Comparison of ENCODE assay signal across 21 mouse cellular contexts in genomic region chr8:84178592-84178991, GRCm38 (mm10). TPM values are rescaled to one million over a fixed set of nuclear protein-coding genes. Genes with fewer than 3 reads are reported as not detected.
DNase-seq lines count a peak whose midpoint lies in the region; ATAC-seq and TF ChIP-seq lines count a peak whose summit lies in the region.
"Had no signal": no experiment of that assay in that cellular context is flagged by ENCODE, and none has a peak within 500 bp of the region (broad histone marks: within the 10 kb centered on the region; RNA-seq: fewer than 3 reads in every experiment).

No protein-coding gene starts in this region.

- 68% methylated on average over 8 of the region's 8 CpGs for WGBS in kidney, embryonic 15.5 days
- WGBS in kidney, embryonic 14.5 days: 73% methylated on average over 8 of the region's 8 CpGs
- WGBS in midbrain, embryonic 12.5 days: 72% methylated on average over 8 of the region's 8 CpGs

- peak overlapping the region; percentile 90; the same call in 1 of the 2 replicates for H3K27ac ChIP-seq in kidney, embryonic 15.5 days
- H3K27ac ChIP-seq in kidney, embryonic 14.5 days (ENCODE audit: low read depth, low read length): no peak overlapping the region
- H3K27ac ChIP-seq in ES-Bruce4 (ENCODE audit: insufficient read depth, low read length): peak overlapping the region; percentile 66
- H3K27ac ChIP-seq in midbrain, embryonic 12.5 days (replicated peaks): no peak overlapping the region
- H3K27ac ChIP-seq: forebrain, embryonic 15.5 days; hindbrain, embryonic 15.5 days; liver, embryonic 15.5 days; macrophage had no signal

- no peak for DNase-seq in thymus, postnatal 10 days (ENCODE audit: low spot score in 2 of 2)
- DNase-seq: cerebellum, adult 2 months; gastrocnemius, postnatal 36 days; kidney, postnatal 10 days had no signal

- peak; percentile 94 for TF ChIP-seq EP300 in ES-Bruce4 (IDR thresholded peaks at IDR 0.05; ENCODE audit: insufficient read depth, low read depth, low read length)

- H3K4me2 ChIP-seq in kidney, embryonic 15.5 days: no peak overlapping the region
- no peak overlapping the region for H3K4me2 ChIP-seq in kidney, embryonic 14.5 days (replicated peaks; ENCODE audit: low read depth, low read length)
- H3K4me2 ChIP-seq in midbrain, embryonic 12.5 days (replicated peaks): 0 out of 2 replicates have a peak overlapping the region, but pooled peaks have one; percentile 75
- H3K4me2 ChIP-seq: hindbrain, embryonic 15.5 days; liver, embryonic 15.5 days had no signal

- H3K9ac ChIP-seq in kidney, embryonic 15.5 days: no peak overlapping the region
- no peak overlapping the region for H3K9ac ChIP-seq in kidney, embryonic 14.5 days (ENCODE audit: low read depth, low read length)
- peak overlapping the region; percentile 55 for H3K9ac ChIP-seq in ES-Bruce4 (ENCODE audit: low read depth, poor library complexity, severe bottlenecking)
- peak overlapping the region; percentile 17; the same call in 1 of the 2 replicates for H3K9ac ChIP-seq in midbrain, embryonic 12.5 days (replicated peaks)
- H3K9ac ChIP-seq: forebrain, embryonic 15.5 days; hindbrain, embryonic 15.5 days; liver, embryonic 15.5 days had no signal

- H3K27me3 ChIP-seq in kidney, embryonic 15.5 days: no peaks in the 10 kb centered on the region
- no peaks in the 10 kb centered on the region for H3K27me3 ChIP-seq in kidney, embryonic 14.5 days (ENCODE audit: control insufficient read depth, insufficient read depth, low read length)
- H3K27me3 ChIP-seq in E14TG2a.4 (ENCODE audit: insufficient read depth, low read length) (no peaks in the 10 kb centered on the region), ES-Bruce4 (ENCODE audit: control insufficient read depth, insufficient read depth, low read length, poor library complexity, severe bottlenecking) (no peaks in the 10 kb centered on the region)
- no peaks in the 10 kb centered on the region for H3K27me3 ChIP-seq in midbrain, embryonic 12.5 days
- H3K27me3 ChIP-seq: forebrain, embryonic 15.5 days; hindbrain, embryonic 15.5 days had no signal

- peaks cover 19% of the 10 kb centered on the region for H3K36me3 ChIP-seq in kidney, embryonic 15.5 days
- H3K36me3 ChIP-seq in kidney, embryonic 14.5 days (ENCODE audit: control insufficient read depth, insufficient read depth, low read length): peaks cover 11% of the 10 kb centered on the region
- H3K36me3 ChIP-seq in E14TG2a.4 (ENCODE audit: insufficient read depth, low read length) (peaks cover 55% of the 10 kb centered on the region), ES-Bruce4 (ENCODE audit: control insufficient read depth, insufficient read depth, low read length, poor library complexity, severe bottlenecking) (no peaks in the 10 kb centered on the region; the same call in 1 of the 2 replicates)
- peaks cover 40% of the 10 kb centered on the region for H3K36me3 ChIP-seq in midbrain, embryonic 12.5 days
- H3K36me3 ChIP-seq: liver, embryonic 15.5 days had no signal

- no peak for ATAC-seq in kidney, embryonic 15.5 days (replicated peaks; ENCODE audit: low FRiP score)
- ATAC-seq in kidney, embryonic 14.5 days (ENCODE audit: low FRiP score, low TSS enrichment): no peak
- ATAC-seq in midbrain, embryonic 12.5 days (ENCODE audit: low FRiP score, low read depth): no peak
- ATAC-seq in megakaryocyte, adult 5-6 weeks (ENCODE audit: poor library complexity, severe bottlenecking): no peak
- ATAC-seq: forebrain, embryonic 15.5 days; intestine, embryonic 16.5 days had no signal

- TF ChIP-seq CTCF in E14TG2a.4 (conservative IDR thresholded peaks at IDR 0.05; ENCODE audit: low read length) (no peak), ES-Bruce4 (IDR thresholded peaks at IDR 0.05; ENCODE audit: low read depth, low read length) (no peak)

- H3K4me1 ChIP-seq in kidney, embryonic 15.5 days: peaks cover 73% of the 10 kb centered on the region
- peaks cover 42% of the 10 kb centered on the region for H3K4me1 ChIP-seq in kidney, embryonic 14.5 days (ENCODE audit: control insufficient read depth, insufficient read depth, low read length)
- H3K4me1 ChIP-seq in E14TG2a.4 (replicated peaks; ENCODE audit: low read depth, low read length) (peaks cover 89% of the 10 kb centered on the region), ES-Bruce4 (ENCODE audit: control insufficient read depth, insufficient read depth, low read length) (peaks cover 9% of the 10 kb centered on the region)
- peaks cover 48% of the 10 kb centered on the region for H3K4me1 ChIP-seq in midbrain, embryonic 12.5 days

- TF ChIP-seq POLR2A in ES-Bruce4 (IDR thresholded peaks at IDR 0.05; ENCODE audit: insufficient read depth, low read length): no peak

- no peak overlapping the region for H3K4me3 ChIP-seq in kidney, embryonic 15.5 days (replicated peaks)
- H3K4me3 ChIP-seq in kidney, embryonic 14.5 days (ENCODE audit: low read length): no peak overlapping the region
- H3K4me3 ChIP-seq in E14TG2a.4 (replicated peaks; ENCODE audit: low read length) (peak overlapping the region; percentile 60), ES-Bruce4 (ENCODE audit: low read depth, low read length) (no peak overlapping the region)
- no peak overlapping the region for H3K4me3 ChIP-seq in midbrain, embryonic 12.5 days
- H3K4me3 ChIP-seq: forebrain, embryonic 15.5 days; hindbrain, embryonic 15.5 days; liver, embryonic 15.5 days had no signal

- H3K9me3 ChIP-seq in kidney, embryonic 15.5 days (replicated peaks): no peaks in the 10 kb centered on the region
- no peaks in the 10 kb centered on the region for H3K9me3 ChIP-seq in kidney, embryonic 14.5 days (ENCODE audit: control insufficient read depth, low read length)
- H3K9me3 ChIP-seq in E14TG2a.4 (ENCODE audit: low read length): no peaks in the 10 kb centered on the region
- H3K9me3 ChIP-seq in ES-Bruce4 (replicated peaks; ENCODE audit: control insufficient read depth, insufficient read depth, low read length, poor library complexity, severe bottlenecking): no peaks in the 10 kb centered on the region
- no peaks in the 10 kb centered on the region for H3K9me3 ChIP-seq in midbrain, embryonic 12.5 days
- H3K9me3 ChIP-seq: forebrain, embryonic 15.5 days; hindbrain, embryonic 15.5 days; liver, embryonic 15.5 days had no signal

RNA-seq across cellular contexts. Expression of gene Nanos3, which starts 6.4 kb away (rescaled TPM):
- 3.6 and 4.7 TPM in 2 replicates for polyA plus RNA-seq in kidney, embryonic 15.5 days (2015; fragmentation: Nextera tagmentation; extraction: Ambion mirVana)
- polyA plus RNA-seq in kidney, embryonic 14.5 days (2014; fragmentation: Nextera tagmentation; extraction: Ambion mirVana): 4.3 and 5.5 TPM in 2 replicates
- polyA plus RNA-seq in ES-Bruce4 (2011; ENCODE audit: insufficient read depth, insufficient read length, low read depth, missing spikeins): 3.0 and 4.3 TPM in 2 replicates
- 4.5 and 8.3 TPM in 2 replicates for polyA plus RNA-seq in midbrain, embryonic 12.5 days (2016; fragmentation: Nextera tagmentation; extraction: Ambion mirVana)
- total RNA-seq in megakaryocyte, adult 5-6 weeks (2015): not detected in 2 replicates
- total RNA-seq in megakaryocyte, adult 5-6 weeks (2017): not detected in 2 replicates
- total RNA-seq: common myeloid progenitor, adult 5-6 weeks; gastrocnemius, postnatal 36 days; monocyte, adult 5-6 weeks had no signal
- polyA plus RNA-seq: macrophage had no signal

RNA-seq across cellular contexts. Expression of gene 4930432K21Rik, which starts 30.8 kb away (rescaled TPM):
- 1.7 and 2.0 TPM in 2 replicates for polyA plus RNA-seq in kidney, embryonic 15.5 days (2015; fragmentation: Nextera tagmentation; extraction: Ambion mirVana)
- polyA plus RNA-seq in kidney, embryonic 14.5 days (2014; fragmentation: Nextera tagmentation; extraction: Ambion mirVana): 0.87 and 1.2 TPM in 2 replicates
- 3.8 and 4.7 TPM in 2 replicates for polyA plus RNA-seq in ES-Bruce4 (2011; ENCODE audit: insufficient read depth, insufficient read length, low read depth, missing spikeins)
- 2.4 TPM in 2 replicates for polyA plus RNA-seq in midbrain, embryonic 12.5 days (2016; fragmentation: Nextera tagmentation; extraction: Ambion mirVana)
- 0.07 and 0.09 TPM in 2 replicates for total RNA-seq in megakaryocyte, adult 5-6 weeks (2015)
- total RNA-seq in megakaryocyte, adult 5-6 weeks (2017): 0.37 and 1.8 TPM in 2 replicates

RNA-seq across cellular contexts. Expression of gene Cc2d1a, which starts 30.9 kb away (rescaled TPM):
- polyA plus RNA-seq in kidney, embryonic 15.5 days (2015; fragmentation: Nextera tagmentation; extraction: Ambion mirVana): 22.0 and 28.7 TPM in 2 replicates
- polyA plus RNA-seq in kidney, embryonic 14.5 days (2014; fragmentation: Nextera tagmentation; extraction: Ambion mirVana): 11.7 and 17.7 TPM in 2 replicates
- polyA plus RNA-seq in ES-Bruce4 (2011; ENCODE audit: insufficient read depth, insufficient read length, low read depth, missing spikeins): 18.0 and 27.2 TPM in 2 replicates
- polyA plus RNA-seq in midbrain, embryonic 12.5 days (2016; fragmentation: Nextera tagmentation; extraction: Ambion mirVana): 19.0 and 19.5 TPM in 2 replicates
- 9.0 and 12.9 TPM in 2 replicates for total RNA-seq in megakaryocyte, adult 5-6 weeks (2015)
- total RNA-seq in megakaryocyte, adult 5-6 weeks (2017): 5.8 and 9.8 TPM in 2 replicates

RNA-seq across cellular contexts. Expression of gene Podnl1, which starts 52.8 kb away (rescaled TPM):
- polyA plus RNA-seq in kidney, embryonic 15.5 days (2015; fragmentation: Nextera tagmentation; extraction: Ambion mirVana): 0.21 and 1.4 TPM in 2 replicates
- polyA plus RNA-seq in kidney, embryonic 14.5 days (2014; fragmentation: Nextera tagmentation; extraction: Ambion mirVana): 0.19 and 0.34 TPM in 2 replicates
- polyA plus RNA-seq in ES-Bruce4 (2011; ENCODE audit: insufficient read depth, insufficient read length, low read depth, missing spikeins): 0.33 TPM in 1 of 2 replicates, not detected in the other
- 0.46 and 0.51 TPM in 2 replicates for polyA plus RNA-seq in midbrain, embryonic 12.5 days (2016; fragmentation: Nextera tagmentation; extraction: Ambion mirVana)
- 0.21 and 0.65 TPM in 2 replicates for total RNA-seq in megakaryocyte, adult 5-6 weeks (2015)
- total RNA-seq in megakaryocyte, adult 5-6 weeks (2017): 0.12 and 0.62 TPM in 2 replicates
- total RNA-seq: common myeloid progenitor, adult 5-6 weeks; gastrocnemius, postnatal 36 days; layer of hippocampus, adult 18-20 months; layer of hippocampus, postnatal 25 days; left cerebral cortex, postnatal 10 days had no signal
- polyA plus RNA-seq: embryonic facial prominence, embryonic 11.5 days; liver, embryonic 15.5 days; macrophage had no signal

RNA-seq across cellular contexts. Expression of gene Zswim4, which starts 58.3 kb away (rescaled TPM):
- polyA plus RNA-seq in kidney, embryonic 15.5 days (2015; fragmentation: Nextera tagmentation; extraction: Ambion mirVana): 16.6 and 17.3 TPM in 2 replicates
- polyA plus RNA-seq in kidney, embryonic 14.5 days (2014; fragmentation: Nextera tagmentation; extraction: Ambion mirVana): 10.2 and 15.7 TPM in 2 replicates
- 14.8 and 15.4 TPM in 2 replicates for polyA plus RNA-seq in ES-Bruce4 (2011; ENCODE audit: insufficient read depth, insufficient read length, low read depth, missing spikeins)
- 55.3 and 55.7 TPM in 2 replicates for polyA plus RNA-seq in midbrain, embryonic 12.5 days (2016; fragmentation: Nextera tagmentation; extraction: Ambion mirVana)
- total RNA-seq in megakaryocyte, adult 5-6 weeks (2015): 6.2 and 6.5 TPM in 2 replicates
- 8.9 and 9.4 TPM in 2 replicates for total RNA-seq in megakaryocyte, adult 5-6 weeks (2017)

Comparison
In these comparisons a context has a peak if more than half of its experiments do, and no peak if none do; other contexts are left out.
1. H3K27ac ChIP-seq: peak in kidney, embryonic 15.5 days (single experiment) and ES-Bruce4 (single experiment); none in kidney, embryonic 14.5 days (single experiment) and midbrain, embryonic 12.5 days (single experiment).
2. H3K9ac ChIP-seq: peak in ES-Bruce4 (single experiment) and midbrain, embryonic 12.5 days (single experiment); none in kidney, embryonic 15.5 days (single experiment) and kidney, embryonic 14.5 days (single experiment).